Mouse (Mus musculus) limb, embryonic 14.5 days (tissue): ENCODE results near the gene Aif1. TPM values are rescaled to one million over a fixed set of nuclear protein-coding genes. Genes with fewer than 3 reads are reported as not detected.

Experiments
- ATAC-seq: fragments of 200-750 bp; cut with Nextera tagmentation; 2 replicates; pipeline ENCODE4 v1.8.0; 2017; ENCODE audit warnings: low read depth, moderate number of reproducible peaks, moderate TSS enrichment; ENCODE audit not compliant: low FRiP score
- DNase-seq: peaks from one replicate; pipeline ENCODE4 v3.0.0-alpha.2; 2015; ENCODE audit warnings: low spot score
- H3K27ac ChIP-seq: fragments of 300-500 bp; sonication (generic); replicated peaks from 2 replicates; pipeline ENCODE4 v1.5.1; 2014; ENCODE audit warnings: low read depth, mild to moderate bottlenecking, low read length, moderate library complexity, mixed read lengths
- H3K27me3 ChIP-seq: fragments of 300-500 bp; sonication (generic); 2 replicates; pipeline ENCODE4 v1.6.1; 2014; ENCODE audit warnings: low read length, mixed read lengths; ENCODE audit not compliant: control insufficient read depth, insufficient read depth
- H3K36me3 ChIP-seq: fragments of 300-500 bp; sonication (generic); 2 replicates; pipeline ENCODE4 v1.6.1; 2014; ENCODE audit warnings: mild to moderate bottlenecking, low read length, moderate library complexity, mixed read lengths; ENCODE audit not compliant: control insufficient read depth, insufficient read depth
- H3K4me1 ChIP-seq: fragments of 300-500 bp; sonication (generic); 2 replicates; pipeline ENCODE4 v1.6.1; 2014; ENCODE audit warnings: antibody characterized with exemption, low read length, mixed read lengths; ENCODE audit not compliant: control insufficient read depth, insufficient read depth
- H3K4me2 ChIP-seq: fragments of 300-500 bp; sonication (generic); replicated peaks from 2 replicates; pipeline ENCODE4 v1.6.1; 2014; ENCODE audit warnings: low read depth, mild to moderate bottlenecking, low read length, moderate library complexity; ENCODE audit not compliant: severe bottlenecking
- H3K4me3 ChIP-seq: fragments of 300-500 bp; sonication (generic); replicated peaks from 2 replicates; pipeline ENCODE4 v1.5.1; 2014; ENCODE audit warnings: low read length
- H3K9ac ChIP-seq: fragments of 300-500 bp; sonication (generic); 2 replicates; pipeline ENCODE4 v1.6.1; 2014; ENCODE audit warnings: mild to moderate bottlenecking, low read depth, low read length, moderate library complexity; ENCODE audit not compliant: severe bottlenecking
- H3K9me3 ChIP-seq: fragments of 300-500 bp; sonication (generic); 2 replicates; pipeline ENCODE4 v1.6.1; 2016; ENCODE audit warnings: low read length; ENCODE audit not compliant: control insufficient read depth
- POLR2A ChIP-seq: fragments of 200-500 bp; IDR thresholded peaks from 2 replicates; pipeline ENCODE4 v1.8.0; 2012; ENCODE audit warnings: inconsistent platforms, mild to moderate bottlenecking, moderate library complexity, borderline replicate concordance; ENCODE audit not compliant: insufficient read depth, insufficient read length; ENCODE audit errors: extremely low read depth
- WGBS: fragments of 180-500 bp; shearing (Covaris S2); extraction: QIAGEN DNeasy Blood & Tissue Kit; methylation state at CpG from one replicate; pipeline ENCODE4 v1.1.7; 2014; 5-methylcytosine and 5-hydroxymethylcytosine counted together
- polyA plus RNA-seq, 2 experiments: library from polyadenylated mRNA; depleted of rRNA in 1 of 2; stranded (reverse) in 1 of 2; unstranded in 1 of 2; fragments of >200 nt; fragmentation: Nextera tagmentation in 1 of 2; extraction: Ambion mirVana in 1 of 2; gene quantifications; 2 replicates each; pipeline versions ENCODE4 v1.2.1 to v1.2.3; 2012 to 2014

The Aif1 gene
- polyA plus RNA-seq, 2 experiments: 4.8 to 15.7 TPM

DNA sequence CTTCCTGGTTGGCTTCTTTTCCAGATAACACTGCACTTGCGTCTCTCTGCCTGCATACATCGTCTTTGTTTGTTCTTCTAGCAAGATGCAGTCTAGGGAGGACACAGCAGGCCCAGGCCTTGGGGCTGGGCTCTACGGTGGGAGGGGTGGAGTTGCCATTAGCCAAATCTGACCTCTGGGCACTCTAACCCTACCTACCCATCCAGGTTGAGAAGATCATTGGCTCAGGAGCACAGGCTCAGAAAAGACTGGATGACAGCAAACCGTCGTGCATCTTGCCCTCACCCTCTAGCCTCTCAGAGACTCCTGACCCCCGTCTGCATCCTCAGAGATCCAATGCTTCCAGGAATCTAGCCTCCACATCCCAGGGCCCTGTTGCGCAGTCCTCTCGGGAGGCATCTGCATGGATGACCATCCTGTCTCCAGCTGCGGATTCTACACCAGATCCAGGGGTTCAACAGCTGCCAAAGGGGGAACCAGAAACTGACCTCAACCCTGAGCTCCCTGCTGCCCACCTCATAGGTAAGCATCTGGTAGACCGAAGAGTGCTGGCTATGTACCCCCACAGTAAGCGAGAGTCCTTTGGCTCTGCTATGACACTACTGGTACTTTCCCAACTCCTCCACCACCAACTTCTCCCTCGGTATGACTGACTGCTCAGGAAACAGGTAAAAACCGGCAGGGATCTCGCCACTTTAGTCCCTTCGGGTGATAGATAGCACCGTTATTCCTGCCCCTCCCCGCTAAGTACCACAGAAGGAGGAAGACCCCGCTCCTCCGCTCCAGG is 19.2 kb upstream of the Aif1 start:
- WGBS: 40% methylated on average over 18 of the region's 19 CpGs
- Histone ChIP-seq H3K27ac (no peak overlapping the region), H3K27me3 (peaks cover 21% of the 10 kb centered on the region), H3K9ac (peak overlapping the region; percentile 40; the same call in 1 of the 2 replicates), H3K9me3 (no peaks in the 10 kb centered on the region), H3K4me1 (peaks cover 4% of the 10 kb centered on the region; the same call in 1 of the 2 replicates), H3K4me2 (peak overlapping the region; percentile 62), H3K4me3 (peak overlapping the region; percentile 40), H3K36me3 (no peaks in the 10 kb centered on the region)
- DNase-seq: no peak
- no peak for TF ChIP-seq POLR2A
- no peak for ATAC-seq

GRCm38 (mm10) chr17:35193881-35194843 is 18.3 kb upstream of the Aif1 start, which contains the start of gene Ltb:
Gene Ltb (plus strand): TSS chr17:35194439.
- DNase-seq (no peak), ATAC-seq (no peak)
- Histone ChIP-seq H3K4me2 (peak within 1 kb of the TSS; percentile 62), H3K36me3 (no peaks in the 10 kb centered on the region), H3K27ac (no peak within 1 kb of the TSS), H3K27me3 (peaks cover 21% of the 10 kb centered on the region), H3K4me1 (peaks cover 4% of the 10 kb centered on the region; the same call in 1 of the 2 replicates), H3K9ac (no peak within 1 kb of the TSS), H3K4me3 (peak within 1 kb of the TSS; percentile 40), H3K9me3 (no peaks in the 10 kb centered on the region)
- WGBS: 59% methylated on average over 27 of the region's 28 CpGs
- no peak for TF ChIP-seq POLR2A

- H3K9ac ChIP-seq: no peak overlapping the region
Measured at GRCm38 (mm10) chr17:35192924-35193323, 17.1 kb upstream of the Aif1 start.

DNA sequence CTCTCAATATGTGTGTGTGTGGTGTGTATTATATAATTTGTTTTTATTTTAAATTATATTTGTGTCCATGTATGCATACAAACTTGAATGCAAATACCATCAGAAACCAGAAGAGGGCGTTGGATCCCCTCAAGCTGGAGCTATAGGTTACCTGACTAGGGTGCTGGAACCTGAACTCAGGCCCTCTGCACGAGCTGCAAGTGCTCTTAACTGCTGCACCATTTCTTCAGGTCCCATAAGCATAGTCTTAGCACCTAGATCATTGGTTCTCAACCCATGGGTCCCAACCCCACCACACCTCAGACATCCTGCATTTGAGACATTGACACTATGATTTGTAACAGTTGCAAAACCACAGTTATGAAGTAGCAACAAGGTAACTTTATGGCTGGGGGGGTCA is 15.9 kb upstream of the Aif1 start:
- Histone ChIP-seq H3K36me3 (no peaks in the 10 kb centered on the region), H3K27me3 (peaks cover 21% of the 10 kb centered on the region), H3K4me3 (no peak overlapping the region), H3K4me1 (peaks cover 5% of the 10 kb centered on the region; the same call in 1 of the 2 replicates), H3K9ac (no peak overlapping the region), H3K27ac (no peak overlapping the region), H3K9me3 (no peaks in the 10 kb centered on the region), H3K4me2 (no peak overlapping the region)
- no peak for ATAC-seq
- no peak for TF ChIP-seq POLR2A
- WGBS: 66% methylated on average over 2 of the region's 2 CpGs
- DNase-seq: no peak

More at GRCm38 (mm10) chr17:35192924-35193323, 17.1 kb upstream of the Aif1 start:
- TF ChIP-seq POLR2A: no peak
- Histone ChIP-seq H3K27ac (no peak overlapping the region), H3K27me3 (peaks cover 21% of the 10 kb centered on the region), H3K9me3 (no peaks in the 10 kb centered on the region), H3K36me3 (no peaks in the 10 kb centered on the region), H3K4me2 (no peak overlapping the region), H3K4me3 (no peak overlapping the region), H3K4me1 (peaks cover 4% of the 10 kb centered on the region; the same call in 1 of the 2 replicates)
- ATAC-seq (no peak), DNase-seq (no peak)
- 86% methylated on average over 5 of the region's 5 CpGs for WGBS

DNA sequence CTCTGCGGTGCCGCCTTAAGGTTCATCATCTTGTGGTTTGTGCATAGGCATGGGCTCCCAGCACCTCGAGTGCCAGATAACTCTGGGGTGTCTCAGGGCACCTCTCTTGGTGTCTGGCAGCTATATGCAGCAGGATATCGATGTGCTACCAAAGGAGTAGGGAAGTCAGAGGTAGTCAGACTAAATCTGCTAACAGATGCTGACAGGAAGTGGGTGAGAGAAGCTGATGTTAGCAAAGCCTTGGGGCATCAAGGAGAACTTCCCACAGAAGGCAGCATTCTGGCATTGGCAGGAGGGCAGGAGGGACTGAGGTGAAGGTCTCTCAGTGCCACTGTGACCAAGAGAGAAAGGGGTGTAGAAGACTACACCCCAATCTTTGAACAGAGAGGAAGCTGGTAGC is 14.2 kb upstream of the Aif1 start:
- ATAC-seq: no peak
- H3K9ac ChIP-seq: no peak overlapping the region
- H3K36me3 ChIP-seq: no peaks in the 10 kb centered on the region
- H3K27me3 ChIP-seq: peaks cover 5% of the 10 kb centered on the region; the same call in 1 of the 2 replicates
- TF ChIP-seq POLR2A: no peak
- H3K4me1 ChIP-seq: peaks cover 8% of the 10 kb centered on the region
- WGBS: 73% methylated on average over 4 of the region's 4 CpGs
- no peak overlapping the region for H3K4me3 ChIP-seq
- no peak overlapping the region for H3K4me2 ChIP-seq
- DNase-seq: no peak
- no peak overlapping the region for H3K27ac ChIP-seq
- H3K9me3 ChIP-seq: no peaks in the 10 kb centered on the region
